Mouse (Mus musculus) liver, embryonic 13.5 days (tissue): ENCODE measurements around the gene Sbno1. TPM values are rescaled to one million over a fixed set of nuclear protein-coding genes. Genes with fewer than 3 reads are reported as not detected.

ENCODE experiments used
- ATAC-seq: fragments of 200-750 bp; cut with Nextera tagmentation; 2 replicates; pipeline ENCODE4 v1.8.0; 2017; ENCODE audit warnings: low read depth, mild to moderate bottlenecking, moderate number of reproducible peaks, moderate library complexity
- DNase-seq: peaks from one replicate; pipeline ENCODE4 v3.0.0; 2022
- H3K27ac ChIP-seq: fragments of 300-500 bp; sonication (generic); 2 replicates; pipeline ENCODE4 v1.5.1; 2015; ENCODE audit warnings: moderate library complexity, mild to moderate bottlenecking, inconsistent platforms
- H3K27me3 ChIP-seq: fragments of 300-500 bp; sonication (generic); 2 replicates; pipeline ENCODE4 v1.6.1; 2015; ENCODE audit warnings: mild to moderate bottlenecking, inconsistent platforms
- H3K36me3 ChIP-seq: fragments of 300-500 bp; sonication (generic); 2 replicates; pipeline ENCODE4 v1.6.1; 2015; ENCODE audit warnings: mild to moderate bottlenecking, inconsistent platforms
- H3K4me1 ChIP-seq: fragments of 300-500 bp; sonication (generic); replicated peaks from 2 replicates; pipeline ENCODE4 v1.6.1; 2015; ENCODE audit warnings: inconsistent platforms
- H3K4me2 ChIP-seq: fragments of 300-500 bp; sonication (generic); 2 replicates; pipeline ENCODE4 v1.6.1; 2015; ENCODE audit warnings: inconsistent platforms, mild to moderate bottlenecking, moderate library complexity
- H3K4me3 ChIP-seq: fragments of 300-500 bp; sonication (generic); replicated peaks from 2 replicates; pipeline ENCODE4 v1.5.1; 2015; ENCODE audit warnings: mild to moderate bottlenecking, inconsistent platforms
- H3K9ac ChIP-seq: fragments of 300-500 bp; sonication (generic); 2 replicates; pipeline ENCODE4 v1.6.1; 2015; ENCODE audit warnings: mild to moderate bottlenecking, inconsistent platforms
- H3K9me3 ChIP-seq: fragments of 300-500 bp; sonication (generic); replicated peaks from 2 replicates; pipeline ENCODE4 v1.6.1; 2016; ENCODE audit warnings: inconsistent platforms
- WGBS: fragments of 180-500 bp; shearing (Covaris S2); methylation state at CpG from one replicate; pipeline ENCODE4 v1.1.7; 2015; ENCODE audit not compliant: insufficient replicate concordance; 5-methylcytosine and 5-hydroxymethylcytosine counted together
- microRNA-seq: library from miRNA; unstranded; fragments of <30 nt; microRNA quantifications from one replicate; pipeline ENCODE4, GENCODE M21; 2016
- polyA plus RNA-seq: library from polyadenylated mRNA; unstranded; fragments of >200 nt; fragmentation: Nextera tagmentation; extraction: Ambion mirVana; gene quantifications from 2 replicates; pipeline ENCODE4 v1.2.1, GENCODE M21; 2015

Gene Sbno1
- polyA plus RNA-seq, 1 experiment from 2014 or later: 50.7 TPM

GRCm38 (mm10) chr5:124327510-124328364 is 98.1 kb downstream of the Sbno1 start, which contains the start of the genes Mphosph9 and 2810006K23Rik:
Gene Mphosph9 (minus strand): TSS chr5:124327972.
Gene 2810006K23Rik (plus strand): TSS chr5:124328089.
- H3K4me3 ChIP-seq: peak within 1 kb of the TSS; percentile 69
- DNase-seq (peak; percentile 100), ATAC-seq (peak; percentile 96)
- H3K4me1 ChIP-seq: peaks cover 24% of the 10 kb centered on the region
- peak within 1 kb of the TSS; percentile 94 for H3K4me2 ChIP-seq
- no peaks in the 10 kb centered on the region for H3K9me3 ChIP-seq
- WGBS: under 1% methylated on average over 72 of the region's 72 CpGs
- H3K36me3 ChIP-seq: peaks cover 13% of the 10 kb centered on the region
- H3K27ac ChIP-seq: peak within 1 kb of the TSS; percentile 93
- peak within 1 kb of the TSS; percentile 84 for H3K9ac ChIP-seq
- H3K27me3 ChIP-seq: no peaks in the 10 kb centered on the region

- DNase-seq: no peak
- no peak for ATAC-seq
Measured at GRCm38 (mm10) chr5:124326829-124327228, 99.0 kb downstream of the Sbno1 start.

More at GRCm38 (mm10) chr5:124326829-124327228, 99.0 kb downstream of the Sbno1 start:
- Histone ChIP-seq H3K4me3 (peak overlapping the region; percentile 69), H3K27ac (peak overlapping the region; percentile 93), H3K4me2 (peak overlapping the region; percentile 89), H3K36me3 (peaks cover 19% of the 10 kb centered on the region), H3K4me1 (peaks cover 24% of the 10 kb centered on the region), H3K9ac (peak overlapping the region; percentile 84), H3K27me3 (no peaks in the 10 kb centered on the region), H3K9me3 (no peaks in the 10 kb centered on the region)
- whole genome bisulfite sequencing: 5% methylated on average over 8 of the region's 8 CpGs

Small RNA genes within 50 kb of the gene (microRNA-seq; reads per million reads assigned to microRNA genes)
- 1.5 reads per million for gene Gm27486

Other genes with a start within 250 kb of the Sbno1 start
- 1.3 and 1.4 TPM in 2 replicates for gene Pitpnm2, start 176.2 kb downstream of the Sbno1 start, polyA plus RNA-seq
- 5.6 and 6.3 TPM in 2 replicates for gene Mphosph9, start 98.0 kb downstream of the Sbno1 start, polyA plus RNA-seq
- 7.0 and 7.7 TPM in 2 replicates for gene 2810006K23Rik, start 97.9 kb downstream of the Sbno1 start, polyA plus RNA-seq
- 15.2 and 17.1 TPM in 2 replicates for gene Cdk2ap1, start 62.9 kb downstream of the Sbno1 start, polyA plus RNA-seq
- gene Kmt5a, start 13.9 kb upstream of the Sbno1 start, polyA plus RNA-seq: 45.4 and 58.4 TPM in 2 replicates
- 9.9 and 10.3 TPM in 2 replicates for gene Rilpl2, start 52.4 kb upstream of the Sbno1 start, polyA plus RNA-seq
- 14.6 and 15.0 TPM in 2 replicates for gene Snrnp35, start 57.1 kb upstream of the Sbno1 start, polyA plus RNA-seq
- 1.9 and 2.5 TPM in 2 replicates for gene Rilpl1, start 105.4 kb upstream of the Sbno1 start, polyA plus RNA-seq
- 366 and 422 TPM in 2 replicates for gene Tmed2, start 114.7 kb upstream of the Sbno1 start, polyA plus RNA-seq
- gene Ddx55, start 126.9 kb upstream of the Sbno1 start, polyA plus RNA-seq: 9.4 and 11.0 TPM in 2 replicates
- gene Eif2b1, start 153.1 kb upstream of the Sbno1 start, polyA plus RNA-seq: 69.8 and 80.8 TPM in 2 replicates
- 30.8 and 37.6 TPM in 2 replicates for gene Gtf2h3, start 153.1 kb upstream of the Sbno1 start, polyA plus RNA-seq
- gene Atp6v0a2, start 202.6 kb upstream of the Sbno1 start, polyA plus RNA-seq: 17.9 and 21.8 TPM in 2 replicates